Mouse (Mus musculus): Measurements from ENCODE around the gene Phf20.

DNA sequence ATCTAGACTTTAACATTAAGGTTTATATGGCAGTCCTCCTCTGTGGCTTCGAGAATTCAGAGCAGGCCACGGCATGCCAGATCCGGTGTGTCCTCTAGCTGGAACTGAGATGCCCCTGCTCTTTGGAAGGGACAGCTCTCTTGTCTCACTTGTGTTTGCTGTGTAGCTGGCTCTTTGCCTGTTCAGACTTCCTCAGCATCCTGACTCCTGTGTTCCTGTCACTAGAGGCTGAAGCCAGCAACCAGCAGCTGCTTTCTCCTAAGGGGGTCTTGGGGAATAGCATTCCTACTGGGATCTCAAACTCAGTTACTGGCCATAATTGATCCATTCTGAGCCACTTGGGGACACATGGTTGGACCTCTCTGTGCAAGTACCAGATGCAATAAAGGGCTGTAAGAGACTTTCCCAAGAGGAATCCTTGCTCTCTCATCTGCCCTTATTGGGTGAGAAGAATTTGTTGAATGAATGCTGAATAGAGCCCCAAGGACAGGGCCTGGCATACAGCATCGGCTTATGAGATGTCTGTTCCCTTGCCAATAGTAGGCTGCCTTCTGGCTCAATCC lies 153.1 kb downstream of the Phf20 start:
- TF ChIP-seq POLR2A (IDR thresholded peaks at IDR 0.05; ENCODE audit: borderline replicate concordance, low read depth, low read length) (no peak), CTCF (IDR thresholded peaks at IDR 0.05; ENCODE audit: low read depth, low read length) (no peak)

All from bone marrow macrophage, adult 2 months (primary cell).